Mouse (Mus musculus) kidney, postnatal 10 days (tissue): ENCODE data around the gene Zfp367.

ENCODE experiments used
- DNase-seq: peaks from one replicate; pipeline ENCODE4 v3.0.0; 2021; ENCODE audit warnings: mixed read lengths

Zfp367 gene

GRCm38 (mm10) chr13:64153751-64154267 is 807 bp upstream of the Zfp367 start:
- peak; percentile 83 for DNase-seq

- DNase-seq = no peak
Observed at GRCm38 (mm10) chr13:64152671-64153082, 325 bp downstream of the Zfp367 start.

GRCm38 (mm10) chr13:64152241-64152669 is 747 bp downstream of the Zfp367 start:
- DNase-seq = peak; percentile 93

- DNase-seq = no peak
Observed at GRCm38 (mm10) chr13:64150121-64150520, 2.9 kb downstream of the Zfp367 start.

- peak; percentile 71 for DNase-seq
Observed at GRCm38 (mm10) chr13:64129616-64130375, 23.2 kb downstream of the Zfp367 start.

GRCm38 (mm10) chr13:64128858-64129615 is 24.0 kb downstream of the Zfp367 start, which contains the start of gene Slc35d2:
Gene Slc35d2 (minus strand): TSS chr13:64129368.
- peak; percentile 86 for DNase-seq

GRCm38 (mm10) chr13:64126316-64126715 is 26.7 kb downstream of the Zfp367 start:
- no peak for DNase-seq

GRCm38 (mm10) chr13:64124886-64125285 is 28.1 kb downstream of the Zfp367 start:
- no peak for DNase-seq

GRCm38 (mm10) chr13:64123491-64124188 is 29.4 kb downstream of the Zfp367 start:
- DNase-seq = no peak

GRCm38 (mm10) chr13:64120760-64121159 is 32.2 kb downstream of the Zfp367 start:
- DNase-seq = no peak

GRCm38 (mm10) chr13:64117442-64117841 is 35.6 kb downstream of the Zfp367 start:
- no peak for DNase-seq

- no peak for DNase-seq
Observed at GRCm38 (mm10) chr13:64110421-64110820, 42.6 kb downstream of the Zfp367 start.

- DNase-seq = peak; percentile 32
Observed at GRCm38 (mm10) chr13:64108381-64108850, 44.6 kb downstream of the Zfp367 start.

GRCm38 (mm10) chr13:64107535-64107934 is 45.5 kb downstream of the Zfp367 start:
- DNase-seq = peak; percentile 34

GRCm38 (mm10) chr13:64107105-64107504 is 45.9 kb downstream of the Zfp367 start:
- no peak for DNase-seq

GRCm38 (mm10) chr13:64105690-64106089 is 47.3 kb downstream of the Zfp367 start:
- DNase-seq = no peak

GRCm38 (mm10) chr13:64100186-64100585 is 52.8 kb downstream of the Zfp367 start:
- DNase-seq = peak; percentile 65

GRCm38 (mm10) chr13:64098992-64099391 is 54.0 kb downstream of the Zfp367 start:
- peak; percentile 64 for DNase-seq

- DNase-seq = peak; percentile 87
Observed at GRCm38 (mm10) chr13:64093341-64093740, 59.7 kb downstream of the Zfp367 start.

GRCm38 (mm10) chr13:64092752-64093151 is 60.2 kb downstream of the Zfp367 start:
- DNase-seq = no peak

- no peak for DNase-seq
Observed at GRCm38 (mm10) chr13:64092141-64092540, 60.9 kb downstream of the Zfp367 start.

- DNase-seq = no peak
Observed at GRCm38 (mm10) chr13:64091006-64091405, 62.0 kb downstream of the Zfp367 start.

GRCm38 (mm10) chr13:64090278-64090677 is 62.7 kb downstream of the Zfp367 start:
- no peak for DNase-seq
